Mouse (Mus musculus) C2C12 (cell line): ENCODE results near the gene Csrnp2.

Source experiments
- CEBPB ChIP-seq: IDR thresholded peaks from one replicate; pipeline ENCODE4 v1.6.1; 2011; ENCODE audit warnings: low read depth, mild to moderate bottlenecking, control low read depth, moderate library complexity
- CTCF ChIP-seq: IDR thresholded peaks from one replicate; pipeline ENCODE4 v1.5.1; 2011; ENCODE audit not compliant: control insufficient read depth, insufficient read depth, insufficient read length
- MAX ChIP-seq: IDR thresholded peaks from one replicate; pipeline ENCODE4 v1.6.1; 2011; ENCODE audit warnings: mild to moderate bottlenecking, control low read depth
- MYOD1 ChIP-seq: IDR thresholded peaks from one replicate; pipeline ENCODE4 v1.6.1; 2011; ENCODE audit warnings: low read depth; ENCODE audit not compliant: control insufficient read depth, insufficient read length

GRCm38 (mm10) chr15:100473926-100474503 lies 21.3 kb downstream of the Csrnp2 start:
- TF ChIP-seq MYOD1 = no peak
- no peak for TF ChIP-seq MAX
- no peak for TF ChIP-seq CTCF
- no peak for TF ChIP-seq CEBPB
